Mouse (Mus musculus): ENCODE results near the gene Car11. TPM values are rescaled to one million over a fixed set of nuclear protein-coding genes. Genes with fewer than 3 reads are reported as not detected.

The Car11 gene
- polyA plus RNA-seq, 1 experiment = 1.1 TPM

DNA sequence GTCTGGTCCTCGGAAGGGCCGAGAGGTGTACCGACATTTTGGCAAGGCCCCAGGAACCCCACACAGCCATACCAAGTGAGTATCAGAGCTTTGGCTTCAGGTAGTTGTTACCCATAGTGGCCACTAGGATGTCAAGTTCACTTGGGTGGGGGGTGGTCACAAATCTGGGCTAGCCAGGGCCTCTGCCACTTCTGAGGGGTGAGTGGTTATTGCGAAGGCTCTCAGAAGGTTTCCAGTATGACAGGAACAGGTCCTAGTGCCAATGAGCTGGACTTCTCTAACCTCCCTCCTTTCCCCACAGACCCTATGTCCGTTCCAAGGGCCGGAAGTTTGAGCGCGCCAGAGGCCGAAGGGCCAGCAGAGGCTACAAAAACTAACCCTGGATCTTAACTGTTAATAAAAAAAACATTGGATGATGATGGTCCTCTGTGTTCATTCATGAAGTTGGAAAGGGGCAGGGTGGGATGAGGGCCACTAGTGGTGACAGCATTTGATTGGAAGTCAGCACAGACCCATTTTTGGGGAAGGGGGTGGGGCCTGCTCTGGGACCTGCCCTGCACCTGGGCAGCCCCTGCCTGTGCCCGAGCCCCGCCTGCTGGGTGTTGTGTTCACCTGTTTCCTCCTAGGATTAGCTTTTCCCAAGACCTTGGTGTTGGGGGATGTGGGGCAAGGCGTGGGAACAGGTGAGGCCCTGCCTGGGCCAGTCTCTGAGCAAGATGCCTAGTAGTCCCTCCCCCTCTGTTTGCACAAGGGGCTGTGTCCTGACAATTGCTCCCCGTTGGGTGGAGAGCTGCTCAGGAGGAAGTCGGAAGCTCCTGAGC, 21.0 kb downstream of the Car11 start, which contains the start of gene Fam83e:
TSS of gene Fam83e (plus strand) at position 800 of the 821 bp plus-strand sequence.
- Histone ChIP-seq H3K27me3 (replicated peaks) (no peaks in the 10 kb centered on the region), H3K4me1 (peaks cover 64% of the 10 kb centered on the region), H3K9me3 (no peaks in the 10 kb centered on the region), H3K4me3 (replicated peaks) (peak within 1 kb of the TSS; percentile 21), H3K36me3 (replicated peaks; ENCODE audit: low read length) (peaks cover 73% of the 10 kb centered on the region)
- TF ChIP-seq GATA1 (IDR thresholded peaks at IDR 0.05; ENCODE audit: borderline replicate concordance, low read length) = no peak
- TF ChIP-seq FLI1 (IDR thresholded peaks at IDR 0.05; ENCODE audit: low read length) = no peak

DNA sequence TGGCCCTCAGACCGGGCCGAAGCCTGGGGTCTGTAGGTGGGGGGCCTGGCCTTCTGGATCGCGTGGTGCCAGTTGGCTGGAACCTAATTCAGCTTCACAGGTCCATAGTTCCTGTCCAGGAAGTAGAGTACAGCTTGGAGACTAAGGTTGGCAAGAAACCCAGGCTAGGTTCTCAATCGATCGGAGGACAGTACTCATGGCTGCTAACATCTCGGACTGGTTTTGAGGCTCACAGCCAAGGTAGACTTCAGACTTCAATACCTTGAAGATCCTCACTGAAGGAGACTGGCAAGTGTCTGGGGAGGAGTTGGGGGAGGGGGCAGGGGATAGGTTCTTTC, 21.6 kb downstream of the Car11 start:
- H3K9me3 ChIP-seq = no peaks in the 10 kb centered on the region
- no peak overlapping the region for H3K4me3 ChIP-seq (replicated peaks)
- TF ChIP-seq GATA1 (IDR thresholded peaks at IDR 0.05; ENCODE audit: borderline replicate concordance, low read length) (no peak), FLI1 (IDR thresholded peaks at IDR 0.05; ENCODE audit: low read length) (no peak)
- no peaks in the 10 kb centered on the region for H3K27me3 ChIP-seq (replicated peaks)
- peaks cover 58% of the 10 kb centered on the region for H3K4me1 ChIP-seq
- H3K36me3 ChIP-seq (replicated peaks; ENCODE audit: low read length) = peaks cover 77% of the 10 kb centered on the region

GRCm38 (mm10) chr7:45721642-45722347, 22.2 kb downstream of the Car11 start:
- no peak overlapping the region for H3K4me3 ChIP-seq (replicated peaks)
- H3K36me3 ChIP-seq (replicated peaks; ENCODE audit: low read length) = peaks cover 81% of the 10 kb centered on the region
- no peak for TF ChIP-seq GATA1 (IDR thresholded peaks at IDR 0.05; ENCODE audit: borderline replicate concordance, low read length)
- TF ChIP-seq FLI1 (IDR thresholded peaks at IDR 0.05; ENCODE audit: low read length) = no peak
- no peaks in the 10 kb centered on the region for H3K9me3 ChIP-seq
- H3K27me3 ChIP-seq (replicated peaks) = no peaks in the 10 kb centered on the region
- peaks cover 57% of the 10 kb centered on the region for H3K4me1 ChIP-seq

GRCm38 (mm10) chr7:45722348-45722713, 22.7 kb downstream of the Car11 start:
- no peak for TF ChIP-seq FLI1 (IDR thresholded peaks at IDR 0.05; ENCODE audit: low read length)
- no peak for TF ChIP-seq GATA1 (IDR thresholded peaks at IDR 0.05; ENCODE audit: borderline replicate concordance, low read length)
- Histone ChIP-seq H3K27me3 (replicated peaks) (no peaks in the 10 kb centered on the region), H3K9me3 (no peaks in the 10 kb centered on the region), H3K36me3 (replicated peaks; ENCODE audit: low read length) (peaks cover 87% of the 10 kb centered on the region), H3K4me3 (replicated peaks) (no peak overlapping the region), H3K4me1 (peaks cover 62% of the 10 kb centered on the region)

DNA sequence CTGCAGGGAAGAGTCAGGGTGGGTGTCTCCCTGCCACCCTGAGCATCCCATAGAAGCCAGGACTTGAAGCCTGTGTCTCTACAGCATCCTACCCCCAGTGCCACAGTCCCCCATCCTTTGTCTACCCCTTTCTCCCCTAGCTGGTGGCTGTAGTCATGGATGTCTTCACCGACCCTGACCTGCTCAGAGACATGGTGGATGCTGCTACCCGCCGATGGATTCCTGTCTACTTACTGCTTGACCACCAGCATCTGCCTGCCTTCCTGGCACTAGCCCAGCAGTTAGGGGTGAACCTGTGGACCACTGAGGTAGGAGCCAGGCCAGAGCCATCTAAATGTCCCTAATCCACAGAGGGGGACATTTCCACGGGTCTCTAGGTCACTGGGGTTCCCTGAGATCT, 23.7 kb downstream of the Car11 start:
- Histone ChIP-seq H3K9me3 (no peaks in the 10 kb centered on the region), H3K36me3 (replicated peaks; ENCODE audit: low read length) (peaks cover 94% of the 10 kb centered on the region), H3K27me3 (replicated peaks) (no peaks in the 10 kb centered on the region), H3K4me1 (peaks cover 67% of the 10 kb centered on the region), H3K4me3 (replicated peaks) (no peak overlapping the region)
- TF ChIP-seq FLI1 (IDR thresholded peaks at IDR 0.05; ENCODE audit: low read length) = no peak
- TF ChIP-seq GATA1 (IDR thresholded peaks at IDR 0.05; ENCODE audit: borderline replicate concordance, low read length) = no peak

GRCm38 (mm10) chr7:45723781-45724180, 24.1 kb downstream of the Car11 start:
- TF ChIP-seq GATA1 (IDR thresholded peaks at IDR 0.05; ENCODE audit: borderline replicate concordance, low read length) (no peak), FLI1 (IDR thresholded peaks at IDR 0.05; ENCODE audit: low read length) (no peak)
- peaks cover 98% of the 10 kb centered on the region for H3K36me3 ChIP-seq (replicated peaks; ENCODE audit: low read length)
- H3K9me3 ChIP-seq = no peaks in the 10 kb centered on the region
- no peak overlapping the region for H3K4me3 ChIP-seq (replicated peaks)
- no peaks in the 10 kb centered on the region for H3K27me3 ChIP-seq (replicated peaks)
- peaks cover 67% of the 10 kb centered on the region for H3K4me1 ChIP-seq

DNA sequence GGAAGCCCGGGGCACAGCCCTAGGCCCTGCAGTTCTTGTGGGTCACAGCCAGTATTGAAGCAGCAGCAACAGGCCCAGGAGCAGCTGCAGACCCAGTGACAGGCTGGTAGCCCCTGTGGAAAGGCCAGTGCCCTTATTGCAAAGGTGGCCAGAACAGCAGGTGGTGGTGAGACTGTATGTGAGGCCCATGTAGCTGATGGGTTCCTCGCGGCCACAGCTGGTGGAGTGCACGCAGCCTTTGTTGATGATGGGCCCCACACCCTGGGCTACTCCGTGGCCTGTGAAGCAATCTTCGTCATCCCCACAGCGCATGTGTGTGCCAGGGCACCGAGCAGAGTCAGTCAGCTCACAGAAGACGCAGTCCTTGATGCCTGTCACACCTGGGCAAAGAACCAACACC, 25.5 kb downstream of the Car11 start:
- no peak overlapping the region for H3K4me3 ChIP-seq (replicated peaks)
- peaks cover 62% of the 10 kb centered on the region for H3K4me1 ChIP-seq
- H3K27me3 ChIP-seq (replicated peaks) = no peaks in the 10 kb centered on the region
- no peak for TF ChIP-seq GATA1 (IDR thresholded peaks at IDR 0.05; ENCODE audit: borderline replicate concordance, low read length)
- TF ChIP-seq FLI1 (IDR thresholded peaks at IDR 0.05; ENCODE audit: low read length) = no peak
- H3K36me3 ChIP-seq (replicated peaks; ENCODE audit: low read length) = peaks cover 98% of the 10 kb centered on the region
- no peaks in the 10 kb centered on the region for H3K9me3 ChIP-seq

- Histone ChIP-seq H3K9me3 (no peaks in the 10 kb centered on the region), H3K4me1 (peaks cover 62% of the 10 kb centered on the region), H3K36me3 (replicated peaks; ENCODE audit: low read length) (peaks cover 92% of the 10 kb centered on the region), H3K4me3 (replicated peaks) (no peak within 1 kb of the TSS), H3K27me3 (replicated peaks) (no peaks in the 10 kb centered on the region)
- TF ChIP-seq FLI1 (IDR thresholded peaks at IDR 0.05; ENCODE audit: low read length) (no peak), GATA1 (IDR thresholded peaks at IDR 0.05; ENCODE audit: borderline replicate concordance, low read length) (no peak)
Measured at GRCm38 (mm10) chr7:45725713-45726112, 26.1 kb downstream of the Car11 start, which contains the start of gene Spaca4. Gene Spaca4, minus strand, starts transcription at chr7:45725813.

GRCm38 (mm10) chr7:45726419-45726818, 26.8 kb downstream of the Car11 start:
- Histone ChIP-seq H3K36me3 (replicated peaks; ENCODE audit: low read length) (peaks cover 85% of the 10 kb centered on the region), H3K27me3 (replicated peaks) (no peaks in the 10 kb centered on the region), H3K4me3 (replicated peaks) (no peak overlapping the region), H3K9me3 (no peaks in the 10 kb centered on the region), H3K4me1 (peaks cover 62% of the 10 kb centered on the region)
- TF ChIP-seq GATA1 (IDR thresholded peaks at IDR 0.05; ENCODE audit: borderline replicate concordance, low read length) = no peak
- no peak for TF ChIP-seq FLI1 (IDR thresholded peaks at IDR 0.05; ENCODE audit: low read length)

DNA sequence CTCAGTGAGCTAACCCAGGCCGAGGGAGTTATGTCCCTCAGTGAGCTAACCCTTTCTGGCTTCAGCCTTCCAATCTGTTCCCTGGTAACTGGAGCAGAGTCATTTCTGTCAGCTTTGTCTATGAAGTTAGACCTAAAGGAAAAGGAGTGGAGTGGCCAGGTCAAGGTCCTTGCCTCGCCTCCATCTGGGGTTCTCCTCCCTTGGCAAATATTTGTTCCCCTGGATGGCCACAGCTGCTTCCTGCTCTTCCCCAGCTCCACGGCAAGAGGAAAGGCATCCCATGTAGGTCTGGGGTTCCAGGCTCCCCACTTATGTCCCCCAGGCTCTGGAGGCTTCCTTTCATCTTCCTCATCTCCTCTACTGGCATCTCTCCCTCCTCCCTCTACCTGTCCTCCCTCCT, 28.0 kb downstream of the Car11 start:
- no peaks in the 10 kb centered on the region for H3K27me3 ChIP-seq (replicated peaks)
- peaks cover 61% of the 10 kb centered on the region for H3K4me1 ChIP-seq
- no peaks in the 10 kb centered on the region for H3K9me3 ChIP-seq
- peaks cover 73% of the 10 kb centered on the region for H3K36me3 ChIP-seq (replicated peaks; ENCODE audit: low read length)
- H3K4me3 ChIP-seq (replicated peaks) = no peak overlapping the region
- TF ChIP-seq FLI1 (IDR thresholded peaks at IDR 0.05; ENCODE audit: low read length) (no peak), GATA1 (IDR thresholded peaks at IDR 0.05; ENCODE audit: borderline replicate concordance, low read length) (no peak)

All from megakaryocyte, embryonic 14.5 days (primary cell).